Mouse (Mus musculus): ENCODE data around the gene Unc13a. TPM values are rescaled to one million over a fixed set of nuclear protein-coding genes. Genes with fewer than 3 reads are reported as not detected.
"Not testable (repeated sequence)": the region's sequence is repeated elsewhere in the genome, so short reads cannot be mapped to it uniquely, and the experiment has no call there.

The Unc13a gene
- polyA plus RNA-seq, 1 experiment from 2014 or later, result 6.5 TPM

GRCm38 (mm10) chr8:71695456-71695855 lies 23.9 kb upstream of the Unc13a start:
- H3K4me2 ChIP-seq (ENCODE audit: low read depth, low read length, severe bottlenecking); H3K9ac ChIP-seq (ENCODE audit: low read length); H3K36me3 ChIP-seq (ENCODE audit: control insufficient read depth, insufficient read depth, low read length); H3K9me3 ChIP-seq (ENCODE audit: control insufficient read depth, low read length); H3K4me1 ChIP-seq (replicated peaks; ENCODE audit: control insufficient read depth, insufficient read depth, low read length); H3K27ac ChIP-seq (ENCODE audit: low read depth, low read length); DNase-seq (ENCODE audit: low spot score); ATAC-seq (replicated peaks; ENCODE audit: low FRiP score); H3K4me3 ChIP-seq (ENCODE audit: low read depth, low read length): not testable (repeated sequence)
- peaks cover 61% of the 10 kb centered on the region for H3K27me3 ChIP-seq (ENCODE audit: control insufficient read depth, insufficient read depth, low read length)
- 64% methylated on average over 12 of the region's 12 CpGs for WGBS

GRCm38 (mm10) chr8:71693166-71694041 lies 21.8 kb upstream of the Unc13a start:
- DNase-seq (ENCODE audit: low spot score) (no peak), ATAC-seq (replicated peaks; ENCODE audit: low FRiP score) (peak; percentile 39; the same call in 1 of the 2 replicates)
- H3K27ac ChIP-seq (ENCODE audit: low read depth, low read length), result no peak overlapping the region
- H3K4me3 ChIP-seq (ENCODE audit: low read depth, low read length), result peak overlapping the region; percentile 7; the same call in 1 of the 2 replicates
- 11% methylated on average over 67 of the region's 68 CpGs for WGBS
- H3K36me3 ChIP-seq (ENCODE audit: control insufficient read depth, insufficient read depth, low read length), result no peaks in the 10 kb centered on the region
- H3K27me3 ChIP-seq (ENCODE audit: control insufficient read depth, insufficient read depth, low read length), result peaks cover 72% of the 10 kb centered on the region
- H3K4me1 ChIP-seq (replicated peaks; ENCODE audit: control insufficient read depth, insufficient read depth, low read length), result no peaks in the 10 kb centered on the region
- H3K9me3 ChIP-seq (ENCODE audit: control insufficient read depth, low read length), result no peaks in the 10 kb centered on the region; the same call in 1 of the 2 replicates
- H3K9ac ChIP-seq (ENCODE audit: low read length), result no peak overlapping the region
- no peak overlapping the region for H3K4me2 ChIP-seq (ENCODE audit: low read depth, low read length, severe bottlenecking)

GRCm38 (mm10) chr8:71692509-71692908 lies 21.0 kb upstream of the Unc13a start:
- 3% methylated on average over 30 of the region's 30 CpGs for WGBS
- H3K9me3 ChIP-seq (ENCODE audit: control insufficient read depth, low read length), result no peaks in the 10 kb centered on the region; the same call in 1 of the 2 replicates
- H3K27me3 ChIP-seq (ENCODE audit: control insufficient read depth, insufficient read depth, low read length), result peaks cover 80% of the 10 kb centered on the region
- no peak overlapping the region for H3K4me2 ChIP-seq (ENCODE audit: low read depth, low read length, severe bottlenecking)
- no peak for ATAC-seq (replicated peaks; ENCODE audit: low FRiP score)
- H3K27ac ChIP-seq (ENCODE audit: low read depth, low read length), result no peak overlapping the region
- DNase-seq (ENCODE audit: low spot score), result no peak
- no peaks in the 10 kb centered on the region for H3K36me3 ChIP-seq (ENCODE audit: control insufficient read depth, insufficient read depth, low read length)
- H3K4me3 ChIP-seq (ENCODE audit: low read depth, low read length), result no peak overlapping the region
- H3K4me1 ChIP-seq (replicated peaks; ENCODE audit: control insufficient read depth, insufficient read depth, low read length), result no peaks in the 10 kb centered on the region
- H3K9ac ChIP-seq (ENCODE audit: low read length), result no peak overlapping the region

- Histone ChIP-seq H3K4me1 (replicated peaks; ENCODE audit: control insufficient read depth, insufficient read depth, low read length) (peaks cover 7% of the 10 kb centered on the region; the same call in 1 of the 2 replicates), H3K27me3 (ENCODE audit: control insufficient read depth, insufficient read depth, low read length) (peaks cover 100% of the 10 kb centered on the region), H3K9ac (ENCODE audit: low read length) (no peak within 1 kb of the TSS), H3K4me2 (ENCODE audit: low read depth, low read length, severe bottlenecking) (no peak within 1 kb of the TSS), H3K9me3 (ENCODE audit: control insufficient read depth, low read length) (no peaks in the 10 kb centered on the region; the same call in 1 of the 2 replicates), H3K27ac (ENCODE audit: low read depth, low read length) (no peak within 1 kb of the TSS), H3K36me3 (ENCODE audit: control insufficient read depth, insufficient read depth, low read length) (no peaks in the 10 kb centered on the region), H3K4me3 (ENCODE audit: low read depth, low read length) (no peak within 1 kb of the TSS)
- no peak for ATAC-seq (replicated peaks; ENCODE audit: low FRiP score)
- no peak for DNase-seq (ENCODE audit: low spot score)
- 6% methylated on average over 33 of the region's 33 CpGs for WGBS
These were observed 17.5 kb upstream of the Unc13a start, which contains the start of gene Insl3 for GRCm38 (mm10) chr8:71689028-71689427. Gene Insl3 (plus strand): TSS chr8:71689214.

GRCm38 (mm10) chr8:71687616-71688015 lies 16.1 kb upstream of the Unc13a start:
- ATAC-seq (replicated peaks; ENCODE audit: low FRiP score) (no peak), DNase-seq (ENCODE audit: low spot score) (no peak)
- WGBS, result 2% methylated on average over 8 of the region's 8 CpGs
- Histone ChIP-seq H3K27ac (ENCODE audit: low read depth, low read length) (no peak overlapping the region), H3K9ac (ENCODE audit: low read length) (no peak overlapping the region), H3K36me3 (ENCODE audit: control insufficient read depth, insufficient read depth, low read length) (no peaks in the 10 kb centered on the region), H3K27me3 (ENCODE audit: control insufficient read depth, insufficient read depth, low read length) (peaks cover 100% of the 10 kb centered on the region), H3K4me1 (replicated peaks; ENCODE audit: control insufficient read depth, insufficient read depth, low read length) (peaks cover 7% of the 10 kb centered on the region; the same call in 1 of the 2 replicates), H3K4me3 (ENCODE audit: low read depth, low read length) (no peak overlapping the region), H3K9me3 (ENCODE audit: control insufficient read depth, low read length) (no peaks in the 10 kb centered on the region), H3K4me2 (ENCODE audit: low read depth, low read length, severe bottlenecking) (no peak overlapping the region)

- Histone ChIP-seq H3K4me1 (replicated peaks; ENCODE audit: control insufficient read depth, insufficient read depth, low read length) (peaks cover 7% of the 10 kb centered on the region; the same call in 1 of the 2 replicates), H3K27me3 (ENCODE audit: control insufficient read depth, insufficient read depth, low read length) (peaks cover 100% of the 10 kb centered on the region), H3K36me3 (ENCODE audit: control insufficient read depth, insufficient read depth, low read length) (no peaks in the 10 kb centered on the region), H3K27ac (ENCODE audit: low read depth, low read length) (no peak overlapping the region), H3K9me3 (ENCODE audit: control insufficient read depth, low read length) (no peaks in the 10 kb centered on the region), H3K4me3 (ENCODE audit: low read depth, low read length) (no peak overlapping the region), H3K4me2 (ENCODE audit: low read depth, low read length, severe bottlenecking) (peak overlapping the region; percentile 8; the same call in 1 of the 2 replicates), H3K9ac (ENCODE audit: low read length) (no peak overlapping the region)
- DNase-seq (ENCODE audit: low spot score) (no peak), ATAC-seq (replicated peaks; ENCODE audit: low FRiP score) (peak; percentile 32)
- 0% methylated on average over 23 of the region's 23 CpGs for WGBS
These were observed 14.7 kb upstream of the Unc13a start for GRCm38 (mm10) chr8:71686143-71686734.

GRCm38 (mm10) chr8:71685573-71685972 lies 14.0 kb upstream of the Unc13a start:
- Histone ChIP-seq H3K9me3 (ENCODE audit: control insufficient read depth, low read length) (no peaks in the 10 kb centered on the region), H3K4me2 (ENCODE audit: low read depth, low read length, severe bottlenecking) (peak overlapping the region; percentile 8; the same call in 1 of the 2 replicates), H3K4me1 (replicated peaks; ENCODE audit: control insufficient read depth, insufficient read depth, low read length) (peaks cover 7% of the 10 kb centered on the region; the same call in 1 of the 2 replicates), H3K27me3 (ENCODE audit: control insufficient read depth, insufficient read depth, low read length) (peaks cover 100% of the 10 kb centered on the region), H3K36me3 (ENCODE audit: control insufficient read depth, insufficient read depth, low read length) (no peaks in the 10 kb centered on the region), H3K27ac (ENCODE audit: low read depth, low read length) (no peak overlapping the region), H3K9ac (ENCODE audit: low read length) (no peak overlapping the region), H3K4me3 (ENCODE audit: low read depth, low read length) (peak overlapping the region; percentile 14)
- ATAC-seq (replicated peaks; ENCODE audit: low FRiP score), result no peak
- WGBS, result 4% methylated on average over 29 of the region's 29 CpGs
- no peak for DNase-seq (ENCODE audit: low spot score)

GRCm38 (mm10) chr8:71684701-71685100 lies 13.1 kb upstream of the Unc13a start:
- H3K4me3 ChIP-seq (ENCODE audit: low read depth, low read length), result no peak overlapping the region
- WGBS, result 15% methylated on average over 10 of the region's 10 CpGs
- no peak overlapping the region for H3K4me2 ChIP-seq (ENCODE audit: low read depth, low read length, severe bottlenecking)
- peaks cover 10% of the 10 kb centered on the region; the same call in 1 of the 2 replicates for H3K4me1 ChIP-seq (replicated peaks; ENCODE audit: control insufficient read depth, insufficient read depth, low read length)
- H3K9me3 ChIP-seq (ENCODE audit: control insufficient read depth, low read length), result no peaks in the 10 kb centered on the region
- DNase-seq (ENCODE audit: low spot score) (no peak), ATAC-seq (replicated peaks; ENCODE audit: low FRiP score) (no peak)
- no peak overlapping the region for H3K9ac ChIP-seq (ENCODE audit: low read length)
- peaks cover 100% of the 10 kb centered on the region for H3K27me3 ChIP-seq (ENCODE audit: control insufficient read depth, insufficient read depth, low read length)
- H3K36me3 ChIP-seq (ENCODE audit: control insufficient read depth, insufficient read depth, low read length), result no peaks in the 10 kb centered on the region
- H3K27ac ChIP-seq (ENCODE audit: low read depth, low read length), result no peak overlapping the region
